Mouse (Mus musculus): ENCODE results near the gene Gm595. TPM values are rescaled to one million over a fixed set of nuclear protein-coding genes. Genes with fewer than 3 reads are reported as not detected.

The Gm595 gene
- not detected in 2 replicates for polyA plus RNA-seq (2015; fragmentation: Nextera tagmentation; extraction: Ambion mirVana)

DNA sequence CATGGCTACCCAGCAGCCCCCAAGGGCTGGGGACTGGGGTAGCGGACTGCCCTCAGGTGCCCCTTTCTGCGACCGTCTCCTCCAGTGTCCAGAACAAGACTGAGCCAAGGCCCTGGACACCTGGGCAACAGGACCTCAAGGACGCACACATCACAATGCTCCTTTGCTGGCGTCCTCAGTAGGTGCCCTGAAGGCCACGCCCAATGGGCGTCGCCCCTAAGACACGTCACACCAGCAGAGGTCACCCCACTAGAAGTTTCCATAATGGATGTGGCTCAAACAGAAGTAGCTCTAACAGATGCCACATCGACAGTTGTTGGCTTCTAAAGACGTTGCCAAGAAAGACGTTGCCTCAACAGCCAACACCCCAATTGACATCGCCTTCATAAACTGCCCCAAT, at the start of gene Gm595:
Gene Gm595 (minus strand): TSS at position 101 of the 400 bp plus-strand sequence.
- no peak within 1 kb of the TSS for H3K27ac ChIP-seq (replicated peaks)
- 87% methylated on average over 13 of the region's 13 CpGs for WGBS
- H3K4me2 ChIP-seq (replicated peaks): no peak within 1 kb of the TSS
- no peaks in the 10 kb centered on the region for H3K4me1 ChIP-seq
- no peak within 1 kb of the TSS for H3K9ac ChIP-seq
- no peak for ATAC-seq (ENCODE audit: insufficient number of reproducible peaks, low FRiP score, low TSS enrichment, low read depth)
- no peaks in the 10 kb centered on the region for H3K36me3 ChIP-seq
- H3K4me3 ChIP-seq (replicated peaks): no peak within 1 kb of the TSS
- no peaks in the 10 kb centered on the region for H3K9me3 ChIP-seq (replicated peaks)
- H3K27me3 ChIP-seq: no peaks in the 10 kb centered on the region

DNA sequence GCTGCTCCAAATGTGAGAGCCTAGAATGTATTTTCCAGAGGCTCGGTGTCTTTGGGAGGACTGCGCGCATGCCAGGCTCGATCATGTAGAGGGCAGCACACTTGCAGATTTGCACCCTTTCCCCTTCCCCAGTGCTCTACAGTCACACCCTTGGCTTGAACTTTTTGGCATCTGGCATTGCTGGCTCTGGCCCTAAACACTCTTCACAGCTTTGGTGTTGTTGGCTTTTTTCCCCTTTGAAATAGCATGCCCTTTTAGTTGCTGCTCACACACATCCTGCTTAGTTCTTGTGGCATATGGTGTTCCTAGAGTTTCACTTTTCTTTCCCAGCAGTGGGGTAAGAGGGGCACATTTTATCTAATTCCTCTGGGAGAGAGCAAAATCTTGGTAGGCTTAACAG, 30.9 kb upstream of the Gm595 start:
- ATAC-seq (ENCODE audit: insufficient number of reproducible peaks, low FRiP score, low TSS enrichment, low read depth): no peak

GRCm38 (mm10) chrX:48903744-48904143, 26.2 kb upstream of the Gm595 start:
- Histone ChIP-seq H3K4me3 (replicated peaks) (no peak overlapping the region), H3K4me1 (no peaks in the 10 kb centered on the region), H3K4me2 (replicated peaks) (no peak overlapping the region), H3K27ac (replicated peaks) (no peak overlapping the region), H3K9me3 (replicated peaks) (no peaks in the 10 kb centered on the region), H3K27me3 (no peaks in the 10 kb centered on the region), H3K36me3 (no peaks in the 10 kb centered on the region), H3K9ac (no peak overlapping the region)
- ATAC-seq (ENCODE audit: insufficient number of reproducible peaks, low FRiP score, low TSS enrichment, low read depth): no peak
- WGBS: 83% methylated on average over 3 of the region's 3 CpGs

More for the DNA sequence above, 30.9 kb upstream of the Gm595 start:
- Histone ChIP-seq H3K4me2 (replicated peaks) (no peak overlapping the region), H3K27me3 (no peaks in the 10 kb centered on the region), H3K4me3 (replicated peaks) (no peak overlapping the region), H3K36me3 (no peaks in the 10 kb centered on the region), H3K9ac (no peak overlapping the region), H3K9me3 (replicated peaks) (no peaks in the 10 kb centered on the region), H3K27ac (replicated peaks) (no peak overlapping the region), H3K4me1 (no peaks in the 10 kb centered on the region)
- WGBS: 88% methylated on average over 4 of the region's 4 CpGs

GRCm38 (mm10) chrX:48899555-48899954, 22.0 kb upstream of the Gm595 start:
- no peak overlapping the region for H3K9ac ChIP-seq
- no peak overlapping the region for H3K27ac ChIP-seq (replicated peaks)
- WGBS: 50% methylated on average over 5 of the region's 5 CpGs
- ATAC-seq (ENCODE audit: insufficient number of reproducible peaks, low FRiP score, low TSS enrichment, low read depth): no peak
- no peaks in the 10 kb centered on the region for H3K9me3 ChIP-seq (replicated peaks)
- H3K4me1 ChIP-seq: no peaks in the 10 kb centered on the region
- H3K27me3 ChIP-seq: no peaks in the 10 kb centered on the region
- no peak overlapping the region for H3K4me3 ChIP-seq (replicated peaks)
- no peak overlapping the region for H3K4me2 ChIP-seq (replicated peaks)
- H3K36me3 ChIP-seq: no peaks in the 10 kb centered on the region

DNA sequence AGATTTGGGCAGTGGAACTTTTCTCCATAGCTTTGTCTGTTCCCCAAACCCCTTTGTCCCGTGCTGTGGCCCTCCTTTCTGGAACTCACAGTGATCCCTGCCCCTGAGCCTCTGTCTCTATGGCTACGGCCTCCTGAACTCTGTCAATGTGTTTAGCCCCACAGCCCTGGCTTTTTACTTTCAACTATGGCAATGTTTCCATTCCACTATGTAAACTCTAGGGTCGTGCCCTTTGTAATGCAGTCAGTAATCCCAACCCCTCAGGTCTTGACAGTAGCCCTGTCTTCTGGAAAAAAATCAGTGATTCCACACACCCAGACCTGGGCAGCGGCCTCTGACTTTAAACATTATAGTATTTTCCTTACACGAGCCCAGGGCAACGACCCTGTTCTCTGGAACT, 19.3 kb upstream of the Gm595 start:
- no peaks in the 10 kb centered on the region for H3K4me1 ChIP-seq
- H3K27me3 ChIP-seq: no peaks in the 10 kb centered on the region
- ATAC-seq (ENCODE audit: insufficient number of reproducible peaks, low FRiP score, low TSS enrichment, low read depth): no peak
- no peaks in the 10 kb centered on the region for H3K36me3 ChIP-seq
- no peak overlapping the region for H3K27ac ChIP-seq (replicated peaks)
- no peaks in the 10 kb centered on the region for H3K9me3 ChIP-seq (replicated peaks)
- WGBS: 44% methylated on average over 6 of the region's 6 CpGs
- H3K4me2 ChIP-seq (replicated peaks): no peak overlapping the region
- no peak overlapping the region for H3K4me3 ChIP-seq (replicated peaks)
- no peak overlapping the region for H3K9ac ChIP-seq

GRCm38 (mm10) chrX:48893946-48894345, 16.4 kb upstream of the Gm595 start:
- Histone ChIP-seq H3K4me2 (replicated peaks) (no peak overlapping the region), H3K27ac (replicated peaks) (no peak overlapping the region), H3K36me3 (no peaks in the 10 kb centered on the region), H3K9ac (no peak overlapping the region), H3K27me3 (no peaks in the 10 kb centered on the region), H3K4me3 (replicated peaks) (no peak overlapping the region), H3K9me3 (replicated peaks) (no peaks in the 10 kb centered on the region), H3K4me1 (no peaks in the 10 kb centered on the region)
- WGBS: 79% methylated on average over 3 of the region's 3 CpGs
- no peak for ATAC-seq (ENCODE audit: insufficient number of reproducible peaks, low FRiP score, low TSS enrichment, low read depth)

GRCm38 (mm10) chrX:48890259-48890658, 12.7 kb upstream of the Gm595 start:
- Histone ChIP-seq H3K4me3 (replicated peaks) (no peak overlapping the region), H3K9ac (no peak overlapping the region), H3K9me3 (replicated peaks) (no peaks in the 10 kb centered on the region), H3K27me3 (no peaks in the 10 kb centered on the region), H3K27ac (replicated peaks) (no peak overlapping the region), H3K4me1 (no peaks in the 10 kb centered on the region), H3K4me2 (replicated peaks) (no peak overlapping the region), H3K36me3 (no peaks in the 10 kb centered on the region)
- no peak for ATAC-seq (ENCODE audit: insufficient number of reproducible peaks, low FRiP score, low TSS enrichment, low read depth)
- 83% methylated on average over 9 of the region's 9 CpGs for WGBS

- WGBS: 87% methylated on average over 5 of the region's 5 CpGs
- Histone ChIP-seq H3K4me2 (replicated peaks) (no peak overlapping the region), H3K36me3 (no peaks in the 10 kb centered on the region), H3K9ac (no peak overlapping the region), H3K4me3 (replicated peaks) (no peak overlapping the region), H3K27me3 (no peaks in the 10 kb centered on the region), H3K4me1 (no peaks in the 10 kb centered on the region), H3K9me3 (replicated peaks) (no peaks in the 10 kb centered on the region), H3K27ac (replicated peaks) (no peak overlapping the region)
- ATAC-seq (ENCODE audit: insufficient number of reproducible peaks, low FRiP score, low TSS enrichment, low read depth): no peak
Observed at GRCm38 (mm10) chrX:48884615-48885014, 7.1 kb upstream of the Gm595 start.

Other genes starting within 250 kb of the Gm595 start
- not detected in 2 replicates for gene Gpr119, start 203.2 kb downstream of the Gm595 start, polyA plus RNA-seq (2015; fragmentation: Nextera tagmentation; extraction: Ambion mirVana)
- 19.8 and 21.7 TPM in 2 replicates for gene Rbmx2, start 182.7 kb downstream of the Gm595 start, polyA plus RNA-seq (2015; fragmentation: Nextera tagmentation; extraction: Ambion mirVana)